Mouse (Mus musculus) neural tube, embryonic 15.5 days (tissue): ENCODE data around the gene Lpin2. TPM values are rescaled to one million over a fixed set of nuclear protein-coding genes. Genes with fewer than 3 reads are reported as not detected.

Source experiments
- ATAC-seq: fragments of 200-750 bp; cut with Nextera tagmentation; 2 replicates; pipeline ENCODE4 v1.8.0; 2017; ENCODE audit warnings: mild to moderate bottlenecking, moderate TSS enrichment, moderate library complexity; ENCODE audit not compliant: low FRiP score
- H3K27ac ChIP-seq: fragments of 300-500 bp; sonication (generic); replicated peaks from 2 replicates; pipeline ENCODE4 v1.5.1; 2015; ENCODE audit warnings: mild to moderate bottlenecking, inconsistent platforms
- H3K27me3 ChIP-seq: fragments of 300-500 bp; sonication (generic); replicated peaks from 2 replicates; pipeline ENCODE4 v1.6.1; 2015; ENCODE audit warnings: inconsistent platforms
- H3K36me3 ChIP-seq: fragments of 300-500 bp; sonication (generic); 2 replicates; pipeline ENCODE4 v1.6.1; 2015; ENCODE audit warnings: inconsistent platforms
- H3K4me1 ChIP-seq: fragments of 300-500 bp; sonication (generic); 2 replicates; pipeline ENCODE4 v1.6.1; 2015; ENCODE audit warnings: inconsistent platforms
- H3K4me2 ChIP-seq: fragments of 300-500 bp; sonication (generic); 2 replicates; pipeline ENCODE4 v1.6.1; 2015; ENCODE audit warnings: inconsistent platforms, mild to moderate bottlenecking, moderate library complexity
- H3K4me3 ChIP-seq: fragments of 300-500 bp; sonication (generic); replicated peaks from 2 replicates; pipeline ENCODE4 v1.5.1; 2015; ENCODE audit warnings: mild to moderate bottlenecking, inconsistent platforms
- H3K9ac ChIP-seq: fragments of 300-500 bp; sonication (generic); replicated peaks from 2 replicates; pipeline ENCODE4 v1.6.1; 2015; ENCODE audit warnings: mild to moderate bottlenecking, inconsistent platforms
- H3K9me3 ChIP-seq: fragments of 300-500 bp; sonication (generic); replicated peaks from 2 replicates; pipeline ENCODE4 v1.6.1; 2016; ENCODE audit warnings: inconsistent platforms
- WGBS: fragments of 180-500 bp; shearing (Covaris S2); methylation state at CpG from one replicate; pipeline ENCODE4 v1.1.7; 2015; ENCODE audit warnings: mixed read lengths; 5-methylcytosine and 5-hydroxymethylcytosine counted together
- polyA plus RNA-seq: library from polyadenylated mRNA; unstranded; fragments of >200 nt; fragmentation: Nextera tagmentation; extraction: Ambion mirVana; gene quantifications from 2 replicates; pipeline ENCODE4 v1.2.1, GENCODE M21; 2015

Gene Lpin2
- polyA plus RNA-seq, 1 experiment from 2014 or later, result 42.6 TPM

GRCm38 (mm10) chr17:71177336-71177735 is 5.0 kb upstream of the Lpin2 start:
- no peak overlapping the region for H3K4me3 ChIP-seq
- no peaks in the 10 kb centered on the region for H3K27me3 ChIP-seq
- H3K36me3 ChIP-seq, result no peaks in the 10 kb centered on the region
- H3K4me1 ChIP-seq, result peaks cover 2% of the 10 kb centered on the region
- no peak overlapping the region for H3K27ac ChIP-seq
- H3K4me2 ChIP-seq, result no peak overlapping the region
- WGBS, result 46% methylated on average over 4 of the region's 4 CpGs
- no peaks in the 10 kb centered on the region for H3K9me3 ChIP-seq
- ATAC-seq, result no peak
- no peak overlapping the region for H3K9ac ChIP-seq

DNA sequence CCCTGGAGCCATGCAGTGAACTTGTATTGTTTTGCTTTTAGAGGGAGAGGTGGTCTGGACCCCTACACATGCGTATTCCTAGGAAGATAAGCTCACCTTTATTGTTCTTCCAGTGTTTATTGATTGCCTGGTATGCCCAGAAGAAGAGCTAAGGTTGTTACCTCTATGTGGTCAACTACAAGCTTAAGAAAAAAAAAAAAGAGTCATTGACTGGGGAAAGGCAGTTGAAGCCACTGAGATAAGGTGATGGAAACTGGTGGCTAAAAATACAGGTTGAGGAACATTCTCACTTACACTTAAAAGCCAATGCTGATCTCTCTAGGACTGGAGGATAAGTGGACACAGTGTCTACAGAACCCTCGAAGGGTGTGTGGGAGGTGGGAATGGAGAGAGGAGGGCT is 4.4 kb upstream of the Lpin2 start:
- Histone ChIP-seq H3K27ac (no peak overlapping the region), H3K4me1 (peaks cover 8% of the 10 kb centered on the region), H3K4me3 (no peak overlapping the region), H3K4me2 (no peak overlapping the region), H3K27me3 (no peaks in the 10 kb centered on the region), H3K36me3 (no peaks in the 10 kb centered on the region), H3K9me3 (no peaks in the 10 kb centered on the region), H3K9ac (no peak overlapping the region)
- no peak for ATAC-seq
- 70% methylated on average over 2 of the region's 2 CpGs for WGBS

- Histone ChIP-seq H3K4me3 (no peak overlapping the region), H3K9ac (no peak overlapping the region), H3K27ac (no peak overlapping the region), H3K4me1 (peaks cover 9% of the 10 kb centered on the region), H3K27me3 (no peaks in the 10 kb centered on the region), H3K9me3 (no peaks in the 10 kb centered on the region), H3K4me2 (no peak overlapping the region), H3K36me3 (no peaks in the 10 kb centered on the region)
- ATAC-seq, result no peak
- WGBS, result 65% methylated on average over 10 of the region's 10 CpGs
Observed at GRCm38 (mm10) chr17:71178530-71179181, 3.7 kb upstream of the Lpin2 start.

- no peak overlapping the region for H3K9ac ChIP-seq
- H3K27me3 ChIP-seq, result no peaks in the 10 kb centered on the region
- no peaks in the 10 kb centered on the region for H3K36me3 ChIP-seq
- H3K9me3 ChIP-seq, result no peaks in the 10 kb centered on the region
- no peak overlapping the region for H3K4me3 ChIP-seq
- H3K4me2 ChIP-seq, result no peak overlapping the region
- no peak overlapping the region for H3K27ac ChIP-seq
- 87% methylated on average over 11 of the region's 11 CpGs for WGBS
- no peak for ATAC-seq
- H3K4me1 ChIP-seq, result peaks cover 15% of the 10 kb centered on the region
Observed at GRCm38 (mm10) chr17:71179551-71180309, 2.6 kb upstream of the Lpin2 start.

- 99% methylated on average over 4 of the region's 4 CpGs for WGBS
- no peak overlapping the region for H3K9ac ChIP-seq
- H3K27ac ChIP-seq, result no peak overlapping the region
- H3K4me3 ChIP-seq, result no peak overlapping the region
- H3K4me2 ChIP-seq, result no peak overlapping the region
- no peaks in the 10 kb centered on the region for H3K36me3 ChIP-seq
- ATAC-seq, result no peak
- H3K9me3 ChIP-seq, result no peaks in the 10 kb centered on the region
- peaks cover 24% of the 10 kb centered on the region for H3K4me1 ChIP-seq
- no peaks in the 10 kb centered on the region for H3K27me3 ChIP-seq
Observed at GRCm38 (mm10) chr17:71180601-71181000, 1.8 kb upstream of the Lpin2 start.

GRCm38 (mm10) chr17:71182871-71183656 is 704 bp downstream of the Lpin2 start:
- WGBS, result under 1% methylated on average over 55 of the region's 71 CpGs
- H3K9ac ChIP-seq, result peak overlapping the region; percentile 86
- H3K4me2 ChIP-seq, result peak overlapping the region; percentile 92

DNA sequence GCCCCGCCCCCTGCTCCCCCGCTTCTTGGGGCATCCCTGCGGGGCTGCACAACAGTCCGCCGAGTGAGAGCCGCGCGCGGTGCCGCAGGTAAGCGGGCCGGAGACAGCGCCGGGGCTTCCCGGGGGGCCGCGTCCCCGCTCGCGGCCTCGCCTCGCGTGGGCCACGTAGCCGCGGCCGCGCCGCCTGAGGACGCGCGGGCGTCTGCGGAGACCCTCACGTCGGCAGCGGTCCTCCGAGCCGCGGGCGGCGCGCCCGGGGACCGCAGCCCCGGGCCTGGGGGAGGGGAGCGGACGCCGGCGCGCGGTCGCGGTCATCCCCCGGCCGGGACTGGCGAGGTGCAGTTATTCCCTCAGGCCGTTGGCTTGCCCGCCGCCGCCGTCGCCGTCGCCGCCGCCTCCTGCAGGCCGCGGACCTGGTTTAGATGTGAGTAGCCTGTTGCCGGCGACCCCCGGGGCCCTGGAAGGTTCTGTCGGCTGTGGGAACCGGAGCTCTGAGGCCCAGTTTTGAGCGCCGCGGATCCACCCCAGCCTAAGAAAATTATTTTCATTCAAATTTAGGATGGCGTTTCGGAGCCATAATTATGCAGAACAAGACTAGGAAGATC is 1.4 kb downstream of the Lpin2 start:
- Histone ChIP-seq H3K4me3 (peak overlapping the region; percentile 85), H3K27me3 (no peaks in the 10 kb centered on the region), H3K4me2 (peak overlapping the region; percentile 92), H3K9ac (peak overlapping the region; percentile 86), H3K9me3 (no peaks in the 10 kb centered on the region), H3K4me1 (peaks cover 25% of the 10 kb centered on the region), H3K27ac (peak overlapping the region; percentile 93), H3K36me3 (no peaks in the 10 kb centered on the region)
- peak; percentile 78 for ATAC-seq
- WGBS, result under 1% methylated on average over 65 of the region's 79 CpGs

More at GRCm38 (mm10) chr17:71182871-71183656, 704 bp downstream of the Lpin2 start:
- Histone ChIP-seq H3K4me3 (peak overlapping the region; percentile 85), H3K36me3 (no peaks in the 10 kb centered on the region), H3K27me3 (no peaks in the 10 kb centered on the region), H3K9me3 (no peaks in the 10 kb centered on the region), H3K4me1 (peaks cover 25% of the 10 kb centered on the region), H3K27ac (peak overlapping the region; percentile 93)
- ATAC-seq, result peak; percentile 96

- peaks cover 25% of the 10 kb centered on the region for H3K4me1 ChIP-seq
- H3K27me3 ChIP-seq, result no peaks in the 10 kb centered on the region
- H3K4me2 ChIP-seq, result peak overlapping the region; percentile 92
- no peak for ATAC-seq
- no peaks in the 10 kb centered on the region for H3K9me3 ChIP-seq
- no peaks in the 10 kb centered on the region for H3K36me3 ChIP-seq
- peak overlapping the region; percentile 85 for H3K4me3 ChIP-seq
- 6% methylated on average over 22 of the region's 22 CpGs for WGBS
- H3K27ac ChIP-seq, result peak overlapping the region; percentile 93
- peak overlapping the region; percentile 86 for H3K9ac ChIP-seq
Observed at GRCm38 (mm10) chr17:71184356-71185111, 2.2 kb downstream of the Lpin2 start.

DNA sequence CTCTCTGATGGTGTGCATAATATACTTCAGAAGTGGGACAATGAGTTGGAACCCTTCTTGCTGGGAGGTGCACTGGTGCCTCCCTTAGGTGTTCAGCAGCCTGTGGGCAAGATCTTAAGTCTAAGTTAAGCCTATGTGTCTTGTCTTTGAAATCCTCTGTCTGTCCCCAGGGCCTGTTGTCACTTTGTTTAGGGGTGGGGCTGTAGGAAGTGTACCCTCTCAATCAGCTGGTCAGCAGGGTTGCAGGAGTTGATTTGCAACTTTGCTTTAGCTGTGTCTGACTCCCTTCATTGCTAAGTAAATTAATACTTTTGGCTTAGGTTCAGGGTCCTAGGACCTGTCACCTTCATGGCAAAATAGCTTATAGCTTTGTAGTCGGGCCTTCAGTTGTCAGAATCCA is 3.0 kb downstream of the Lpin2 start:
- peak overlapping the region; percentile 85 for H3K4me3 ChIP-seq
- H3K9ac ChIP-seq, result peak overlapping the region; percentile 86; the same call in 1 of the 2 replicates
- peaks cover 28% of the 10 kb centered on the region for H3K4me1 ChIP-seq
- H3K27ac ChIP-seq, result no peak overlapping the region
- WGBS, result 72% methylated on average over 1 of the region's 1 CpGs
- no peaks in the 10 kb centered on the region for H3K36me3 ChIP-seq
- H3K9me3 ChIP-seq, result no peaks in the 10 kb centered on the region
- H3K4me2 ChIP-seq, result peak overlapping the region; percentile 92
- no peaks in the 10 kb centered on the region for H3K27me3 ChIP-seq
- ATAC-seq, result no peak

- no peak overlapping the region for H3K4me2 ChIP-seq
- H3K36me3 ChIP-seq, result no peaks in the 10 kb centered on the region
- ATAC-seq, result no peak
- no peaks in the 10 kb centered on the region for H3K9me3 ChIP-seq
- H3K27ac ChIP-seq, result no peak overlapping the region
- no peak overlapping the region for H3K4me3 ChIP-seq
- 93% methylated on average over 7 of the region's 7 CpGs for WGBS
- no peaks in the 10 kb centered on the region for H3K27me3 ChIP-seq
- H3K9ac ChIP-seq, result no peak overlapping the region
- peaks cover 12% of the 10 kb centered on the region for H3K4me1 ChIP-seq
Observed at GRCm38 (mm10) chr17:71190589-71190988, 8.2 kb downstream of the Lpin2 start.

DNA sequence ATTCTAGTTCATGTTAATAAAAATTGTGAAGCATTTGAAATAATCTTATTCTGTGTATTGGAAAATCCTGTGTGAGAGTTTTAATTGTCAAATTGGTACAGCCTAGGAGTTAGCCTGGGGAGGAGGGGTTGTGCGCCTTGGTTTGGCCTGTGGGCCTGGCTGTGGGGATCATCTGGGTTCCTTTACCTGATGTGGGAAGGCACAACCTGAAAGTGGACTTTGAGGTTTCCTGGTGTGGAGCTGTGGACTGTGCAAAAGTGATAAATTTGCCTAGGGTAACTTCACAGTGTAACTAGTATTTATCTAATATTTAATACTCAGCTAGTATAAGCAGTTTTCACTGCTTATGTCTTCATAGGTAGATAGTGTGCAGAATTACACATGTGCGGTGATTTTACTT is 8.7 kb downstream of the Lpin2 start:
- H3K27me3 ChIP-seq, result no peaks in the 10 kb centered on the region
- H3K4me1 ChIP-seq, result peaks cover 14% of the 10 kb centered on the region
- no peaks in the 10 kb centered on the region for H3K9me3 ChIP-seq
- no peak overlapping the region for H3K27ac ChIP-seq
- no peak overlapping the region for H3K4me2 ChIP-seq
- WGBS, result 93% methylated on average over 2 of the region's 2 CpGs
- no peak for ATAC-seq
- no peak overlapping the region for H3K4me3 ChIP-seq
- no peaks in the 10 kb centered on the region for H3K36me3 ChIP-seq
- H3K9ac ChIP-seq, result no peak overlapping the region
